Mouse (Mus musculus) embryonic facial prominence, embryonic 11.5 days (tissue): ENCODE results near the gene Bax. TPM values are rescaled to one million over a fixed set of nuclear protein-coding genes. Genes with fewer than 3 reads are reported as not detected.

Source experiments
- ATAC-seq: fragments of 200-750 bp; cut with Nextera tagmentation; replicated peaks from 2 replicates; pipeline ENCODE4 v1.8.0; 2017; ENCODE audit warnings: low read depth; ENCODE audit not compliant: insufficient number of reproducible peaks, low FRiP score, low TSS enrichment
- DNase-seq: peaks from one replicate; pipeline ENCODE4 v3.0.0-alpha.2; 2015; ENCODE audit warnings: low spot score
- H3K27ac ChIP-seq: fragments of 300-500 bp; sonication (generic); replicated peaks from 2 replicates; pipeline ENCODE4 v1.5.1; 2014; ENCODE audit warnings: mild to moderate bottlenecking, low read depth, low read length, control low read depth
- H3K27me3 ChIP-seq: fragments of 300-500 bp; sonication (generic); 2 replicates; pipeline ENCODE4 v1.6.1; 2014; ENCODE audit warnings: mild to moderate bottlenecking, low read length, moderate library complexity, mixed read lengths; ENCODE audit not compliant: control insufficient read depth, insufficient read depth
- H3K36me3 ChIP-seq: fragments of 300-500 bp; sonication (generic); replicated peaks from 2 replicates; pipeline ENCODE4 v1.6.1; 2014; ENCODE audit warnings: low read depth, mild to moderate bottlenecking, low read length, moderate library complexity, mixed read lengths; ENCODE audit not compliant: control insufficient read depth, insufficient read depth
- H3K4me1 ChIP-seq: fragments of 300-500 bp; sonication (generic); 2 replicates; pipeline ENCODE4 v1.6.1; 2014; ENCODE audit warnings: low read length, mixed read lengths; ENCODE audit not compliant: control insufficient read depth, insufficient read depth
- H3K4me2 ChIP-seq: fragments of 300-500 bp; sonication (generic); 2 replicates; pipeline ENCODE4 v1.6.1; 2014; ENCODE audit warnings: low read depth, mild to moderate bottlenecking, control low read depth, low read length, moderate library complexity
- H3K4me3 ChIP-seq: fragments of 300-500 bp; sonication (generic); 2 replicates; pipeline ENCODE4 v1.5.1; 2014; ENCODE audit warnings: low read depth, low read length, control low read depth
- H3K9ac ChIP-seq: fragments of 300-500 bp; sonication (generic); replicated peaks from 2 replicates; pipeline ENCODE4 v1.6.1; 2014; ENCODE audit warnings: mild to moderate bottlenecking, control low read depth, low read length
- H3K9me3 ChIP-seq: fragments of 300-500 bp; sonication (generic); replicated peaks from 2 replicates; pipeline ENCODE4 v1.6.1; 2016; ENCODE audit warnings: mild to moderate bottlenecking, low read length, inconsistent platforms, mixed read lengths; ENCODE audit not compliant: control insufficient read depth
- WGBS: fragments of 180-500 bp; shearing (Covaris S2); extraction: QIAGEN DNeasy Blood & Tissue Kit; methylation state at CpG from one replicate; pipeline ENCODE4 v1.1.7; 2014; 5-methylcytosine and 5-hydroxymethylcytosine counted together
- polyA plus RNA-seq: library from polyadenylated mRNA; unstranded; fragments of >200 nt; fragmentation: Nextera tagmentation; extraction: Ambion mirVana; gene quantifications from 2 replicates; pipeline ENCODE4 v1.2.1, GENCODE M21; 2014

Gene Bax
- polyA plus RNA-seq, 1 experiment from 2014 or later: 151 TPM

DNA sequence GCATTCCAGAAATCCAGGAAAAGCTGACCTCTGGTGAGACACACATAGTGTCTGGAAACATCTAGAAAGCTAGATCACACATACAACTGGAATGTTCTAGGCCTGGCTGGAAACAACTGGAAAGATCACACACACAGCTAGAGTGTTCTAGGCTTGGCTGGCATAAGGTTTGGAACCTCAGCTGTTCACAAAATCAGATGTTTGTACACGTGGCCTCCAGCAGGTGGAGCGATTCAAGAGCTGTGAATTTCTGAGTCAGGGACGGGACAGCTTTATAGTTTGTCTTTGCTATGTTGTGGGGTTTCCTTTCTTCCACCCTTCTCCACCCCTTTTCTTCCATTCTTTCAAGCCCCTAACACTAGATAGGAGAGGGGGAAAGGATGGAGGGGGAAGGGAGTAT is 10.3 kb upstream of the Bax start:
- Histone ChIP-seq H3K9ac (no peak overlapping the region), H3K27ac (no peak overlapping the region), H3K27me3 (no peaks in the 10 kb centered on the region), H3K9me3 (no peaks in the 10 kb centered on the region), H3K4me1 (no peaks in the 10 kb centered on the region), H3K36me3 (no peaks in the 10 kb centered on the region), H3K4me3 (no peak overlapping the region), H3K4me2 (no peak overlapping the region)
- no peak for ATAC-seq
- WGBS: 12% methylated on average over 3 of the region's 3 CpGs
- peak; percentile 74 for DNase-seq

DNA sequence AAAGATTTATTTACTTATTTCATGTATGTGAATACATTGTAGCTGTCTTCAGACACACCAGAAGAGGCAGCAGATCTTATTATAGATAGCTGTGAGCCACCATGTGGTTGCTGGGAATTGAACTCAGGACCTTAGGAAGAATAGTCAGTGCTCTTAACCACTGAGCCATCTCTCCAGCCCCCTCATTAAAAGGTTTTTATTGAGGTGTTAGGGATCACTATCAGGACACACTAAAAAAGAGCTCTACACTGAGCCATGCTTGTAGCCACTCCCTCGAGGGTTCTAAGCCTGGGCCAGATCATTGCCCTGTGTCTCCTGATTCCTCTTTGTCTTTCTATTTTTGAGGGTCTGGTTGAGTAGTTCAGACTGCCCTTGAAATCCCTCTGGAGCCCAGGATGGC is 9.8 kb upstream of the Bax start:
- H3K36me3 ChIP-seq: no peaks in the 10 kb centered on the region
- no peaks in the 10 kb centered on the region for H3K27me3 ChIP-seq
- no peak overlapping the region for H3K27ac ChIP-seq
- DNase-seq (no peak), ATAC-seq (no peak)
- H3K4me1 ChIP-seq: no peaks in the 10 kb centered on the region
- H3K9me3 ChIP-seq: no peaks in the 10 kb centered on the region
- 58% methylated on average over 1 of the region's 1 CpGs for WGBS
- no peak overlapping the region for H3K4me2 ChIP-seq
- H3K9ac ChIP-seq: no peak overlapping the region
- H3K4me3 ChIP-seq: no peak overlapping the region

DNA sequence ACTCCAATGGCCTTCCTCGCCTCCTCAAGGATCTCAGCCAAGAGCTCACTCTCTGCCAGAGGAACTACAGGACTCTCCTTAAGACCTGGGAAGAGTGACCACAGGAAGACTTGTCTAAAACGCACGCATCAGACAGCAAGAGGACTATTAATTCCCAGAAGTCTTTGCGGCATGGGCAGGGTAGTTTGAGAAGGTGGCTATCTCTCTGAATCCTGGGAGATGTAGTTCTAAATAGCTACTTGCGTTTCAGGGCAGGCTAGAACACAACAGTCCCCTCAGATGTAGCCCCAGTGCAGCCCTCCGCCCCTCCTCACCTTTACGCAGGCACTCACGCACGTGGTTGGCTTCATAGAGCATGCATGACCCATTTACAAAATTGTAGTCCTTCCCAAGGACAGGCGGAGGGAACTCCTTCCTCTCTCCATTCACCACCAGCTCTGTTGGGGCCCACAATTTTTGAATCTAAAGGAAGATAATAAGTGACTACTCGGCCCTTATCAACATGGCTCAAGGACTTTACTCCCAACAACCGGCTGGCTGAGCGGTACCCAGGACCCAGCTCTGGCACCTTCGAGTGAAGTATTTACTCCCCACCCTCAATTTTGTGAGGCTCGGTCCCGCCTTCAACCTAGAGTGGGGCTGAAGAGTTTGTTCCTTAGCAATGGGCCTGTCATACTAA is 8.7 kb upstream of the Bax start:
- Histone ChIP-seq H3K27ac (no peak overlapping the region), H3K27me3 (no peaks in the 10 kb centered on the region), H3K4me1 (no peaks in the 10 kb centered on the region), H3K4me3 (no peak overlapping the region), H3K9ac (peak overlapping the region; percentile 30; the same call in 1 of the 2 replicates), H3K9me3 (no peaks in the 10 kb centered on the region), H3K36me3 (no peaks in the 10 kb centered on the region), H3K4me2 (no peak overlapping the region; the same call in 1 of the 2 replicates)
- ATAC-seq: no peak
- 72% methylated on average over 16 of the region's 16 CpGs for WGBS
- DNase-seq: peak; percentile 22

DNA sequence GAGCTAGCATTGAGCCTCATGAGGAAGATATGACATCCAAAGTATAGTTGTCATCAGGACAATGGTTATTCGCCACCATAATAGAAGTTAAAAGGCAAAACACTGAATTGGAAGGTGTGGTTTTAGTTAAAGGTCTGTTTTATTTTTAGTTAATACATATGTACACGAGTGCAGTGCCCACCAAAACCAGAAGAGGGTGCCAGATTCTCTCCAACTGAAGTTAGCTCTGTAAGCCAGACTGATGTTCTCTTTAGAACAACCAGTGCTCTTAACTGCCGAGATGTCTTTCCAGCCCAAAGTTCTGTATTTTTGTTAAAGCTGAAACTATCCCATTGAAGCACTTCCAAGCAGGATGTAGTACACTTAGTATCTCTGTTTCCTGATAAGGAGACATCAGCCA is 4.2 kb upstream of the Bax start:
- DNase-seq: peak; percentile 90
- H3K9me3 ChIP-seq: no peaks in the 10 kb centered on the region
- no peaks in the 10 kb centered on the region for H3K27me3 ChIP-seq
- H3K36me3 ChIP-seq: no peaks in the 10 kb centered on the region
- H3K4me2 ChIP-seq: no peak overlapping the region
- no peak overlapping the region for H3K4me3 ChIP-seq
- 7% methylated on average over 3 of the region's 3 CpGs for WGBS
- peak overlapping the region; percentile 11; the same call in 1 of the 2 replicates for H3K9ac ChIP-seq
- H3K27ac ChIP-seq: 0 out of 2 replicates have a peak overlapping the region, but pooled peaks have one; percentile 9
- no peak for ATAC-seq
- peaks cover 2% of the 10 kb centered on the region for H3K4me1 ChIP-seq

DNA sequence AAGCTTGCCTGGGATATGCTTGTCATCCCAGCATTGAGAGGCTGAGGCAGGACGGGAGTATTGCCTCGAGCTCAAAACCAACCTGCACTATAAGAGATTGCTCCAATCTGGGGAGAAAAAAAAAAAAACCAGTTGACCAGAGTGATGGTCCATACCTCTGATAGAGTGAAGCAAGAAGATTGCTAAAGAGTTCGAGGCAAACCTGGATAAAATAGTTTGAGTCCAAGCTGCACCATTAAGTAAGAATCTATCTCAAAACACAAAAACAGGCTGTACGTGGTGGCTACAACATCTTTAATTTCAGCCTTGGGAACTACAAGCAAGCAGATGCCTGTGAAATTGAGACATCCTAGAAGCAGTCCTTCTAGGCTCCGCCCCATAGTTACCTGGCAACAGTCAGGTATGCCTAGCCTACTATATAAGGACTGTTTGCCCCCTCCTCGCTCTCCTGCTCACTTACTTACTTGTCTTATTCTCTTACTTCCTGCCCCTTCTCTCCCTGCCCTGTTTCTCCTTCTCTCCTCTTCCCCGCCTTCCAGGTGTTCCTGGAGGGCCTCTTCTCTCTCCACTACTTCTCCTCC is 482 bp upstream of the Bax start:
- Histone ChIP-seq H3K36me3 (peaks cover 4% of the 10 kb centered on the region), H3K4me1 (peaks cover 4% of the 10 kb centered on the region), H3K27ac (no peak overlapping the region), H3K4me3 (peak overlapping the region; percentile 86), H3K27me3 (no peaks in the 10 kb centered on the region), H3K9ac (peak overlapping the region; percentile 51; the same call in 1 of the 2 replicates), H3K9me3 (no peaks in the 10 kb centered on the region), H3K4me2 (peak overlapping the region; percentile 56)
- ATAC-seq (peak; percentile 2; the same call in 1 of the 2 replicates), DNase-seq (no peak)
- 35% methylated on average over 7 of the region's 7 CpGs for WGBS

DNA sequence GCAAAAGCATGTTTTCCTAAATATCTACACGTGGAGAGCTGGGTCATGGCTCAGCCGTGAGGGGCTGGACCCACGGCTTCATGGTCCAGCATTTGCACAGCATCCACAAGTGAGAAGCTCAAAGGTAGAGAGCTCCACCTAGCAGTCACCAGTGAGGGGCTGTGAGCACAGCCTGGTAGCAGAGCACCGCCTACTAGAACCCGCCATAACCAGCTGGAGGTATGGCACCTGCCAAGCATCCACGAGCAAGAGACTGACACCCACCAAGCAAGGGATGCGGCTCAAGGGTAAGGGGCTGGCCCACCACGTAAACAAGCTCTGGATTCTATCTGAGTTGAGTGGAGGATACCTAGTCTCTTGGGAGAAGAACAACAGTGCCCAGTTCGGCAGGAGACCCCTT is 1.1 kb downstream of the Bax start:
- WGBS: 79% methylated on average over 9 of the region's 9 CpGs
- Histone ChIP-seq H3K4me2 (peak overlapping the region; percentile 90), H3K27me3 (no peaks in the 10 kb centered on the region), H3K4me1 (peaks cover 4% of the 10 kb centered on the region), H3K4me3 (peak overlapping the region; percentile 86), H3K9ac (peak overlapping the region; percentile 84; the same call in 1 of the 2 replicates), H3K27ac (no peak overlapping the region), H3K9me3 (no peaks in the 10 kb centered on the region), H3K36me3 (peaks cover 4% of the 10 kb centered on the region)
- no peak for ATAC-seq
- no peak for DNase-seq

DNA sequence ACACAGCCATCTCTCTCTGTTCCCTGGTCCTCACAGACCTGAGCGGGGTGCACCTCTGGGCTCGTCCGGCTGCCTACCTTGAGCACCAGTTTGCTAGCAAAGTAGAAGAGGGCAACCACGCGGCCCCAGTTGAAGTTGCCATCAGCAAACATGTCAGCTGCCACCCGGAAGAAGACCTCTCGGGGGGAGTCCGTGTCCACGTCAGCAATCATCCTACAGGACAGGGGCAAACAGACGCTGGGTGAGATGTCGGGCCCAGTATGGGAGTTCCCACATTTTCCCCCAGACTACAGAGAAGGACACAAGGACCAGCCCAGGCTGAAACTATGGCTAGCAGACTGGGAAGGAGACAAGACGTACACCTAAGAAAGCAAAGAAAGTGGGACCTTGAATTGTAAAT is 1.6 kb downstream of the Bax start:
- no peak overlapping the region for H3K4me3 ChIP-seq
- H3K27me3 ChIP-seq: no peaks in the 10 kb centered on the region
- DNase-seq (no peak), ATAC-seq (no peak)
- H3K27ac ChIP-seq: no peak overlapping the region
- no peaks in the 10 kb centered on the region for H3K9me3 ChIP-seq
- 0 out of 2 replicates have a peak overlapping the region, but pooled peaks have one; percentile 84 for H3K9ac ChIP-seq
- no peak overlapping the region for H3K4me2 ChIP-seq
- peaks cover 4% of the 10 kb centered on the region for H3K36me3 ChIP-seq
- 93% methylated on average over 12 of the region's 12 CpGs for WGBS
- peaks cover 4% of the 10 kb centered on the region for H3K4me1 ChIP-seq
